Mouse (Mus musculus) myocyte (in vitro differentiated cells): ENCODE results near the gene Olfr975.

Source experiments
- E2F4 ChIP-seq: IDR thresholded peaks from one replicate; pipeline ENCODE4 v1.6.1; 2011; ENCODE audit warnings: mild to moderate bottlenecking, control low read depth, moderate library complexity; ENCODE audit not compliant: insufficient read depth
- MAX ChIP-seq: IDR thresholded peaks from one replicate; pipeline ENCODE4 v1.6.1; 2011; ENCODE audit warnings: low read depth, mild to moderate bottlenecking, control low read depth
- POLR2A ChIP-seq: IDR thresholded peaks from one replicate; pipeline ENCODE4 v1.6.1; 2011; ENCODE audit warnings: low read depth, mild to moderate bottlenecking, control low read depth, moderate library complexity; ENCODE audit not compliant: insufficient read length
- POLR2AphosphoS2 ChIP-seq: IDR thresholded peaks from one replicate; pipeline ENCODE4 v1.6.1; 2011; ENCODE audit warnings: low read depth, control low read depth; ENCODE audit not compliant: insufficient read length
- SRF ChIP-seq: IDR thresholded peaks from one replicate; pipeline ENCODE4 v1.6.1; 2011; ENCODE audit warnings: low read depth; ENCODE audit not compliant: control insufficient read depth, insufficient read length
- TCF12 ChIP-seq: IDR thresholded peaks from one replicate; pipeline ENCODE4 v1.6.1; 2011; ENCODE audit warnings: mild to moderate bottlenecking, control low read depth; ENCODE audit not compliant: poor library complexity, insufficient read depth, severe bottlenecking
- USF1 ChIP-seq: IDR thresholded peaks from one replicate; pipeline ENCODE4 v1.6.1; 2011; ENCODE audit warnings: low read depth, mild to moderate bottlenecking, control low read depth, moderate library complexity

DNA sequence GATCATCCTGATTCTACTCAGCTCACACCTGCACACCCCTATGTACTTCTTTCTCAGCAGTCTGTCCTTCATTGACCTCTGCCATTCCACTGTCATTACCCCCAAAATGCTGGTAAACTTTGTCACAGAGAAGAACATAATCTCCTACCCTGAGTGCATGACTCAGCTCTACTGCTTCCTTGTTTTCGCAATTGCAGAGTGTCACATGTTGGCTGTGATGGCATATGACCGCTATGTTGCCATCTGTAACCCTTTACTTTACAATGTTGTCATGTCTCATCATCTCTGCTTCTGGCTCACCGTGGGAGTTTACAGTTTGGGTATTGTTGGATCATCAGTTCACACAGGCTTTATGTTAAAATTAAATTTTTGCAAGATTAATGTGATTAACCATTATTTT lies 41.9 kb downstream of the Olfr975 start:
- TF ChIP-seq MAX (no peak), POLR2A (no peak), USF1 (no peak), TCF12 (no peak), E2F4 (no peak), POLR2AphosphoS2 (no peak), SRF (no peak)
